Mouse (Mus musculus) liver, adult (tissue): ENCODE measurements around the gene Uchl3.
A peak's percentile ranks its signal among the peaks of the same experiment; 100 is the strongest.

ENCODE experiments used
- GATA4 ChIP-seq: IDR thresholded peaks from 2 replicates; pipeline ENCODE4 v1.6.1; 2014; ENCODE audit warnings: mild to moderate bottlenecking, low read length; ENCODE audit not compliant: insufficient replicate concordance

Gene Uchl3

GRCm38 (mm10) chr14:101653581-101654525 lies at the start of gene Uchl3:
Uchl3 (plus strand) TSS chr14:101653967.
- peak; percentile 9; the same call in 1 of the 2 replicates for TF ChIP-seq GATA4

GRCm38 (mm10) chr14:101605843-101606242 lies 47.9 kb upstream of the Uchl3 start:
- no peak for TF ChIP-seq GATA4

- no peak for TF ChIP-seq GATA4
Observed at GRCm38 (mm10) chr14:101607631-101608518, 45.9 kb upstream of the Uchl3 start.

GRCm38 (mm10) chr14:101608519-101609368 lies 45.0 kb upstream of the Uchl3 start, which contains the start of gene Tbc1d4:
Tbc1d4 (minus strand) TSS chr14:101609191.
- TF ChIP-seq GATA4: 0 out of 2 replicates have a peak, but pooled peaks have one; percentile 8

GRCm38 (mm10) chr14:101610701-101611100 lies 43.1 kb upstream of the Uchl3 start:
- TF ChIP-seq GATA4: no peak

- no peak for TF ChIP-seq GATA4
Observed at GRCm38 (mm10) chr14:101613206-101613605, 40.6 kb upstream of the Uchl3 start.

- no peak for TF ChIP-seq GATA4
Observed at GRCm38 (mm10) chr14:101616178-101616577, 37.6 kb upstream of the Uchl3 start.

GRCm38 (mm10) chr14:101617680-101618079 lies 36.1 kb upstream of the Uchl3 start:
- TF ChIP-seq GATA4: no peak

- TF ChIP-seq GATA4: no peak
Observed at GRCm38 (mm10) chr14:101630548-101630947, 23.2 kb upstream of the Uchl3 start.

GRCm38 (mm10) chr14:101635765-101636164 lies 18.0 kb upstream of the Uchl3 start:
- no peak for TF ChIP-seq GATA4

- TF ChIP-seq GATA4: no peak
Observed at GRCm38 (mm10) chr14:101637381-101637780, 16.4 kb upstream of the Uchl3 start.

GRCm38 (mm10) chr14:101640153-101640843 lies 13.5 kb upstream of the Uchl3 start, which contains the start of gene Commd6:
Commd6 (minus strand) TSS chr14:101640686.
- TF ChIP-seq GATA4: no peak

- no peak for TF ChIP-seq GATA4
Observed at GRCm38 (mm10) chr14:101644948-101645347, 8.8 kb upstream of the Uchl3 start.

- TF ChIP-seq GATA4: no peak
Observed at GRCm38 (mm10) chr14:101650551-101650950, 3.2 kb upstream of the Uchl3 start.
